Mouse (Mus musculus) liver, adult 2 months (tissue): ENCODE data around the gene BC052040. TPM values are rescaled to one million over a fixed set of nuclear protein-coding genes. Genes with fewer than 3 reads are reported as not detected.
A peak's percentile ranks its signal among the peaks of the same experiment; 100 is the strongest.

ENCODE experiments used
- DNase-seq: peaks from one replicate; pipeline ENCODE4 v3.0.0-alpha.2; 2011; ENCODE audit warnings: low read depth, low spot score; ENCODE audit errors: extremely low read depth
- H3K27ac ChIP-seq: fragments of 200-500 bp; replicated peaks from 2 replicates; pipeline ENCODE4 v1.5.1; 2012; ENCODE audit warnings: low read depth, mild to moderate bottlenecking, control low read depth, inconsistent platforms, low read length; ENCODE audit not compliant: insufficient read depth
- H3K27me3 ChIP-seq: fragments of 200-500 bp; 2 replicates; pipeline ENCODE4 v1.6.1; 2012; ENCODE audit warnings: mild to moderate bottlenecking, moderate library complexity, low read length, inconsistent platforms; ENCODE audit not compliant: control insufficient read depth, insufficient read depth
- H3K36me3 ChIP-seq: fragments of 200-500 bp; 2 replicates; pipeline ENCODE4 v1.6.1; 2012; ENCODE audit warnings: low read length, inconsistent platforms; ENCODE audit not compliant: control insufficient read depth, insufficient read depth
- H3K4me1 ChIP-seq: fragments of 200-500 bp; 2 replicates; pipeline ENCODE4 v1.6.1; 2011; ENCODE audit warnings: low read length; ENCODE audit not compliant: control insufficient read depth, insufficient read depth
- H3K4me3 ChIP-seq: fragments of 200-500 bp; 2 replicates; pipeline ENCODE4 v1.5.1; 2011; ENCODE audit warnings: low read depth, mild to moderate bottlenecking, control low read depth, low read length, moderate library complexity; ENCODE audit not compliant: insufficient read depth
- H3K79me2 ChIP-seq: fragments of 200-500 bp; 2 replicates; pipeline ENCODE4 v1.6.1; 2012; ENCODE audit warnings: inconsistent platforms, mild to moderate bottlenecking, low read length, moderate library complexity; ENCODE audit not compliant: control insufficient read depth, insufficient read depth
- H3K9ac ChIP-seq: fragments of 200-500 bp; 2 replicates; pipeline ENCODE4 v1.6.1; 2012; ENCODE audit warnings: low read depth, mild to moderate bottlenecking, control low read depth, inconsistent platforms, low read length
- CTCF ChIP-seq: fragments of 200-500 bp; IDR thresholded peaks from 2 replicates; pipeline ENCODE4 v1.5.1; 2011; ENCODE audit warnings: low read depth, low read length, control low read depth
- POLR2A ChIP-seq: fragments of 200-500 bp; IDR thresholded peaks from 2 replicates; pipeline ENCODE4 v1.6.1; 2011; ENCODE audit warnings: low read length, control low read depth; ENCODE audit not compliant: insufficient read depth; ENCODE audit errors: extremely low read depth
- WGBS: fragments of 180-500 bp; shearing (Covaris S2); methylation state at CpG from one replicate; pipeline ENCODE4 v1.1.7; 2018; 5-methylcytosine and 5-hydroxymethylcytosine counted together
- polyA plus RNA-seq: library from polyadenylated mRNA; depleted of rRNA; stranded (reverse); fragments of >200 nt; gene quantifications from 2 replicates; pipeline ENCODE4 v1.2.3, GENCODE M21; 2012
- total RNA-seq: library from RNA; depleted of rRNA; stranded (reverse); fragments of >200 nt; gene quantifications from 2 replicates; pipeline ENCODE4 v1.2.3, GENCODE M21; 2014

BC052040 gene
- total and polyA plus RNA-seq, 2 experiments, result 1.6 to 2.5 TPM

- Histone ChIP-seq H3K27me3 (no peaks in the 10 kb centered on the region), H3K4me1 (no peaks in the 10 kb centered on the region), H3K79me2 (no peaks in the 10 kb centered on the region), H3K27ac (no peak overlapping the region), H3K9ac (no peak overlapping the region), H3K4me3 (no peak overlapping the region), H3K36me3 (no peaks in the 10 kb centered on the region)
- TF ChIP-seq CTCF, result no peak
- TF ChIP-seq POLR2A, result no peak
- WGBS, result 95% methylated on average over 6 of the region's 6 CpGs
- DNase-seq, result no peak
Measured at GRCm38 (mm10) chr2:115694386-115694785, 112.9 kb downstream of the BC052040 start.

GRCm38 (mm10) chr2:115699032-115699431 lies 117.5 kb downstream of the BC052040 start:
- H3K27ac ChIP-seq, result no peak overlapping the region
- H3K4me3 ChIP-seq, result no peak overlapping the region
- no peaks in the 10 kb centered on the region for H3K36me3 ChIP-seq
- TF ChIP-seq CTCF (no peak), POLR2A (no peak)
- H3K79me2 ChIP-seq, result no peaks in the 10 kb centered on the region
- no peaks in the 10 kb centered on the region for H3K4me1 ChIP-seq
- H3K9ac ChIP-seq, result no peak overlapping the region
- no peak for DNase-seq
- H3K27me3 ChIP-seq, result no peaks in the 10 kb centered on the region
- WGBS, result 91% methylated on average over 5 of the region's 5 CpGs

DNA sequence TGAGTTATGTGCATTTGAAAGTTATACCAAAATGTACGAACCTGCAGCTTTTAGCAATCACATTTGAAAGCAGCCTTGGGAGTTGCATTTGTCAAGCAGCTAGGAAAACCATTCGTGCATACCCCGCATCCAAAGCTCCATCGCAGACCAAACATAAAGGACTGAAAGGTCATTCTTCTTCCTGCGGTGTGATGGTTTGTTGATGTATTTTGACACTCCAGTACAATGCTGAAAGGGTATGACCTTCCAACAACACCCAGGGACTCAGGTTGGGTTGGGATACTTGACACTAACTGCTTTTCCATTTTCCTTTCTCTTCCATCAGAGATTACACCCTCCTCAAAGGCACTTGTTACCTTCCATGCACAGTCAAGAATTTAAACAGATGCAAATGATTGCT lies 121.1 kb downstream of the BC052040 start:
- Histone ChIP-seq H3K9ac (no peak overlapping the region), H3K4me1 (no peaks in the 10 kb centered on the region), H3K79me2 (no peaks in the 10 kb centered on the region), H3K27ac (no peak overlapping the region), H3K27me3 (no peaks in the 10 kb centered on the region), H3K4me3 (no peak overlapping the region), H3K36me3 (no peaks in the 10 kb centered on the region)
- WGBS, result 94% methylated on average over 5 of the region's 5 CpGs
- TF ChIP-seq POLR2A (no peak), CTCF (no peak)
- DNase-seq, result no peak

DNA sequence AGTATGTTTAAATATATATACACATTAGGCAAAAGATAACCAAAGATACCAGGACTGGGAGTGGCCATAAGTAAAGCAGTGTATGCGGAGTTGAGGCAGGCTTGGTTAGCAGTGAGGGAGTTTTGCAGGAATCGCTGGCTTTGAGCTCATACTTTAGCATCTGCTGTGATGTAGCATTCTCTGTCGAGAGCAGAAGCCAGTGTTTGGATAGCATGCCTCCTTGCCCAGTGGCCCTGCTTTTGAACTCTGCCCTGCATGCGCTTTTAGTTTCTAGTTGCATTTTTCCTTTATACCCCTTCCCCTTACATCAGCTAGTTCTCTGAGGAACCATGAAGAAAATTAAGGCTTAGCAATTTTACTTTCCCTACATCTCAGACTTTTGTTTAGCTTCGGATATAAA lies 136.0 kb downstream of the BC052040 start:
- Histone ChIP-seq H3K4me1 (no peaks in the 10 kb centered on the region), H3K36me3 (no peaks in the 10 kb centered on the region), H3K27me3 (no peaks in the 10 kb centered on the region), H3K4me3 (no peak overlapping the region), H3K27ac (no peak overlapping the region), H3K79me2 (no peaks in the 10 kb centered on the region), H3K9ac (no peak overlapping the region)
- WGBS, result 64% methylated on average over 5 of the region's 5 CpGs
- DNase-seq, result no peak
- TF ChIP-seq POLR2A, result no peak
- TF ChIP-seq CTCF, result no peak

DNA sequence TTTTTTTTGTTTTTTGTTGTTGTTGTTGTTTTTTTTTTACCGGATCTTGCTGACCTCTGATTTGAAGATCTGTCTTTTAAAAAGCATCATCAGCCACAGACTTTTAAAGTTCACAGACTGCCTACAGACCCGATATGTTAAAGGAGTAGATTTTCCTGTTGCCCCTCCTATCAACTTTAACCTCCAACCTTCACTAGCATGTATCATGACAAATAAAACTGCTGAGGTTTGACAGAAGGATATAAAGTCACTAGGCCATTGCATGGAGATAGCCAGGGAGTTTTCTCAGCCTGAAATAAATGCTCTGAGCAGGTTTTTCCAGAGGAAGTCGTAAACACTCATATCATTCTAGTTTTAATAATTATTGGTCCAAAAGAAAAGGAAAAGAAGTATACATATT lies 136.5 kb downstream of the BC052040 start:
- no peaks in the 10 kb centered on the region for H3K36me3 ChIP-seq
- no peaks in the 10 kb centered on the region for H3K27me3 ChIP-seq
- DNase-seq, result no peak
- H3K79me2 ChIP-seq, result no peaks in the 10 kb centered on the region
- WGBS, result 75% methylated on average over 3 of the region's 3 CpGs
- H3K9ac ChIP-seq, result no peak overlapping the region
- H3K4me1 ChIP-seq, result no peaks in the 10 kb centered on the region
- H3K4me3 ChIP-seq, result no peak overlapping the region
- no peak overlapping the region for H3K27ac ChIP-seq
- TF ChIP-seq POLR2A (no peak), CTCF (no peak)

DNA sequence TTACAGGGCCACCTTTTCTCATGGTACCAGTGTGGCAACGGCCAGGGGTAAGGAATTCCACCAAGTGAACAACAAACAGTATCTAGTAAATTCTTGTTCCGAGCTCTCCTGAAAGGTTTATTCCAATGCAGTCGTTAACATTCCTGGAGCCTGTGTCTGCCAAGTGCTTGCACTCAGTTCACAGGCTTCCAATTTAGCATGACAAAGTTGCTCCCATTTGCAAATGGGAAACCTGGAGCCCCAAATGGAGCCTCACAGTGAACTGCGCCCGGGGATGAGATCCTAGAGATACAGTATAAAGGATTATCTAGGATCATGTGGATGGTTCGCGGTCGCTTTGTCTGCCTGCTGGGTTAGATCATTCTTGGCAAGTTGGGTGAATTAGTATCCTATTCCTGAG lies 141.9 kb downstream of the BC052040 start:
- H3K36me3 ChIP-seq, result no peaks in the 10 kb centered on the region
- H3K27me3 ChIP-seq, result no peaks in the 10 kb centered on the region
- H3K4me1 ChIP-seq, result no peaks in the 10 kb centered on the region
- WGBS, result 75% methylated on average over 8 of the region's 8 CpGs
- no peak overlapping the region for H3K27ac ChIP-seq
- H3K4me3 ChIP-seq, result no peak overlapping the region
- no peak overlapping the region for H3K9ac ChIP-seq
- no peak for TF ChIP-seq CTCF
- TF ChIP-seq POLR2A, result no peak
- peak; percentile 10 for DNase-seq
- H3K79me2 ChIP-seq, result no peaks in the 10 kb centered on the region
